Mouse (Mus musculus) midbrain, postnatal 0 days (tissue): Measurements from ENCODE around the gene Calcoco1. TPM values are rescaled to one million over a fixed set of nuclear protein-coding genes. Genes with fewer than 3 reads are reported as not detected.
A peak's percentile ranks its signal among the peaks of the same experiment; 100 is the strongest.

Experiments
- ATAC-seq: fragments of 200-750 bp; cut with Nextera tagmentation; 2 replicates; pipeline ENCODE4 v1.8.0; 2017; ENCODE audit warnings: moderate number of reproducible peaks, mild to moderate bottlenecking, moderate TSS enrichment, moderate library complexity; ENCODE audit not compliant: low FRiP score
- DNase-seq: peaks from one replicate; pipeline ENCODE4 v3.0.0-alpha.2; 2015; ENCODE audit warnings: low spot score
- H3K27ac ChIP-seq: fragments of 300-500 bp; sonication (generic); 2 replicates; pipeline ENCODE4 v1.5.1; 2014; ENCODE audit warnings: low read depth, mild to moderate bottlenecking, low read length, mixed read lengths
- H3K27me3 ChIP-seq: fragments of 300-500 bp; sonication (generic); 2 replicates; pipeline ENCODE4 v1.6.1; 2014; ENCODE audit warnings: low read length, control low read depth, mixed read lengths; ENCODE audit not compliant: insufficient read depth
- H3K36me3 ChIP-seq: fragments of 300-500 bp; sonication (generic); 2 replicates; pipeline ENCODE4 v1.6.1; 2014; ENCODE audit warnings: low read length, control low read depth, mixed read lengths; ENCODE audit not compliant: insufficient read depth
- H3K4me1 ChIP-seq: fragments of 300-500 bp; sonication (generic); 2 replicates; pipeline ENCODE4 v1.6.1; 2014; ENCODE audit warnings: mild to moderate bottlenecking, control low read depth, antibody characterized with exemption, low read length, mixed read lengths; ENCODE audit not compliant: insufficient read depth
- H3K4me2 ChIP-seq: fragments of 300-500 bp; sonication (generic); 2 replicates; pipeline ENCODE4 v1.6.1; 2014; ENCODE audit warnings: low read depth, mild to moderate bottlenecking, low read length, mixed read lengths; ENCODE audit not compliant: poor library complexity, severe bottlenecking
- H3K4me3 ChIP-seq: fragments of 300-500 bp; sonication (generic); 2 replicates; pipeline ENCODE4 v1.5.1; 2014; ENCODE audit warnings: low read depth, mild to moderate bottlenecking, low read length, moderate library complexity
- H3K9ac ChIP-seq: fragments of 300-500 bp; sonication (generic); replicated peaks from 2 replicates; pipeline ENCODE4 v1.6.1; 2014; ENCODE audit warnings: mild to moderate bottlenecking, low read length, moderate library complexity, mixed read lengths; ENCODE audit not compliant: poor library complexity, severe bottlenecking
- H3K9me3 ChIP-seq: fragments of 300-500 bp; sonication (generic); 2 replicates; pipeline ENCODE4 v1.6.1; 2016; ENCODE audit warnings: low read length, control low read depth
- CTCF ChIP-seq: IDR thresholded peaks from 2 replicates; pipeline ENCODE4 v1.5.1; 2016; ENCODE audit warnings: antibody characterized with exemption, mild to moderate bottlenecking
- WGBS: fragments of 180-500 bp; shearing (Covaris S2); extraction: QIAGEN DNeasy Blood & Tissue Kit; methylation state at CpG from one replicate; pipeline ENCODE4 v1.1.7; 2014; 5-methylcytosine and 5-hydroxymethylcytosine counted together
- polyA plus RNA-seq: library from polyadenylated mRNA; unstranded; fragments of >200 nt; fragmentation: Nextera tagmentation; extraction: Ambion mirVana; gene quantifications from 2 replicates; pipeline ENCODE4 v1.2.1, GENCODE M21; 2015
- total RNA-seq: library from RNA; depleted of rRNA; stranded (reverse); fragments of >200 nt; gene quantifications from 2 replicates; pipeline ENCODE4 v1.2.3, GENCODE M21; 2014

Gene Calcoco1
- total and polyA plus RNA-seq, 2 experiments from 2014 or later = 27.2 to 34.4 TPM

DNA sequence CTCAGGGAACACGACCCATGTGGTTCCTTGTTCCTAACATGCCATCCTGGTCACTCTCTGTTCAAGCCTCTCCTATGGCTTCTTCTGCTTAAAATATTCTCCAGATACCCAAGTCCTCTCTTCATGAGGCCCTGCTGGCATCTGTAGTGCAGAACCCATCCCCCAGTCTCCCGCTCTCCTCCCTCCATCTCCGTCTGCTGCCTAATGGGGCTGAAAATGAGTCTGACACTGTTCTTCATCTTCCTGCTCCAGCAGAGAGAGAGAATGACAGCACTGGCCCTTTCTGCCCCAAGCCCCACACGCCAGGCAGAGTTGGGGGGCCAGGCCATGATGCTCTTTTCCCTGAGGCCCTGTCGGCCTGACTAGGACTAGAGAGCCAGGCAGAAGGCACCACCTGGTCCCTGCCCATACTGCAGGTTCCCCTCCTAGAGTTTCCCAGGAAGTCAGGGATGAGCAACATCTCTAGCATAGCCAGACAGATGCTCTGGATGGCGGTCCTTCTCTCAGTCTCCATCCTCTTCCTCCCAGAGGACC, 14.2 kb downstream of the Calcoco1 start:
- Histone ChIP-seq H3K4me3 (no peak overlapping the region), H3K27me3 (no peaks in the 10 kb centered on the region), H3K9ac (no peak overlapping the region), H3K4me2 (no peak overlapping the region), H3K27ac (no peak overlapping the region), H3K9me3 (no peaks in the 10 kb centered on the region), H3K4me1 (peaks cover 6% of the 10 kb centered on the region; the same call in 1 of the 2 replicates), H3K36me3 (peaks cover 55% of the 10 kb centered on the region)
- DNase-seq = peak; percentile 35
- WGBS = 70% methylated on average over 6 of the region's 6 CpGs
- ATAC-seq = no peak
- TF ChIP-seq CTCF = no peak

DNA sequence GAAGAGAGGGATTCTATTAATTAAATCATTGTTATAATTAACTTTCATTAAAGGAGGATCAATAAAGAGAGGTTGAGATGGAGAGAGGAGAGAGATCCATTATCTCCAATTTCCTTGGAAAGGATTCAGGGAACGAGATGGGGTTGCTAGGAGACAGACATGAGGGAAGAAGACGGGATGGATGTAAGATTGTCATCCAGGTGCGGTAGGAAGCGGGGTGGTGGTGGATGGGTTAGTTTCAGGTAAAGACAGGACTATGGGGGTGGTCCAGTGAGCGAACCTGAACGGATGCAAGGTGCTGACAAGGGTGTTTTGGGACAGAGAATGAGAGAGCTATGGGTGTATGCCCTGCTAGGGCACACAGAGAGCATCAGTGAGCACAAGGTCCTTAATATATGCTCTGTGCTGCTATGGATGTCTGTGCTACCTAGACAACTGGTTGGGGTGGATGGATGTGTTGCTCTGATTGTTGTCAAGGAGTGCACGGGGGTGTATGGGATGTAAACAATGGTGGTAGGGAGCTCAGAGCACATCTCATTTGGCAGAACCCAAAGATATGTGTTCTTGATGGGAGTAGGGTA, 16.0 kb downstream of the Calcoco1 start:
- Histone ChIP-seq H3K9me3 (no peaks in the 10 kb centered on the region), H3K4me2 (no peak overlapping the region), H3K27ac (peak overlapping the region; percentile 67), H3K4me1 (peaks cover 6% of the 10 kb centered on the region; the same call in 1 of the 2 replicates), H3K27me3 (no peaks in the 10 kb centered on the region), H3K36me3 (peaks cover 40% of the 10 kb centered on the region), H3K9ac (no peak overlapping the region), H3K4me3 (no peak overlapping the region)
- DNase-seq (peak; percentile 16), ATAC-seq (no peak)
- no peak for TF ChIP-seq CTCF
- 56% methylated on average over 7 of the region's 7 CpGs for WGBS

DNA sequence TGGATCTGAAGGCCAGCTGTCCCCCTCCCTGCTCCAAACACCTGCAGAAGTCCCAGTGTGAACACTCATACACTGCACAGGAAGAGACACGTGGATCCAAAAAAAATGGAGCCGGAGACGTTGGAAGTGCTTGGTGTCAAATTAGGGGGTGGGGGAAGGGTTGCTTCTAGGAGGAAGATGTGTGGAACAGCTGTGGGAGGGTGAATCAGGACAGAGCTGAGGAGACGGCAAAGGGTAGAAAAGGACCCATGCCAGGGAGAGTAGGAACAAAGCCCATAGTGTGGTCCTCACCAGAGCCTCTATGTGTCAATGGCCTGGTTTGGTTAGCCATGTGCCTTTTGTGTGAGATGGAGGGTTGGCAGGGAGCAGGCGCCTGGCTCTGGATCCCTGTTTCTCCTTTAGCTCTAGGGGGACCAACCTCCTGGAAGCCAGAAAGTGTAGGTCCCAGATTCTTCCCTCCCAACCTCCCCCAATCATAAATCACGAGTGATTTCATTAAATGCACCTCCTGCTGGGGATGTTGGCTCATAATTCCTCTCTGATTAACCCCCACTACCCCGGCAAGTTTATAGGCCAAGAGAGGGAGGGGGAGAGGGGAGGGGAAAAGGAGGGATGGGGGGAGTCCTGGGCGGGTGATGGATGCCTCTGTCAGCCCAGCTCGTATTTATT, 16.6 kb downstream of the Calcoco1 start:
- DNase-seq = peak; percentile 52
- WGBS = 35% methylated on average over 9 of the region's 9 CpGs
- Histone ChIP-seq H3K9ac (no peak overlapping the region), H3K9me3 (no peaks in the 10 kb centered on the region), H3K4me1 (peaks cover 6% of the 10 kb centered on the region; the same call in 1 of the 2 replicates), H3K27ac (peak overlapping the region; percentile 67), H3K4me2 (no peak overlapping the region), H3K27me3 (no peaks in the 10 kb centered on the region), H3K36me3 (peaks cover 34% of the 10 kb centered on the region), H3K4me3 (no peak overlapping the region)
- ATAC-seq = peak; percentile 39
- 0 out of 2 replicates have a peak, but pooled peaks have one; percentile 22 for TF ChIP-seq CTCF

DNA sequence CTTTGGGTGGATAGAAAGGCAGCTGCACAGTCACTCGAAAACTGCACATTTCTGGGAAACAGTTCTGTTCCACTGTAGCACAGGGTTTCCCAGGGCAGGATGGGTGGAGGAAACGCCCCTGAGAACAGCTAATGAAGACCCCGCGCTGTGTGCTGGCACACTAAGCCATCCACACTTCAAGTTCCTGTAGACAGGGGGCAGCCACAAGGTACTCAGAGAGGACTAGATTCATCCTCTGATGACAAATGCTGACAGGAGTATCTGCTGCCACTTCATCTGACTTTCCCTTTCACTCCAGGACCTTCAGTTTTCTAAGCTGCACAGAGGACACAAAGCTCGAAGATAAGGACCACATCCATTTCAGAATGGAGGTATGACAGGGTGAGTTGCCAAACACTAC, 17.2 kb downstream of the Calcoco1 start:
- peaks cover 29% of the 10 kb centered on the region for H3K36me3 ChIP-seq
- H3K27me3 ChIP-seq = no peaks in the 10 kb centered on the region
- no peak overlapping the region for H3K4me2 ChIP-seq
- peaks cover 6% of the 10 kb centered on the region; the same call in 1 of the 2 replicates for H3K4me1 ChIP-seq
- peak overlapping the region; percentile 67; the same call in 1 of the 2 replicates for H3K27ac ChIP-seq
- ATAC-seq = peak; percentile 45; the same call in 1 of the 2 replicates
- H3K9me3 ChIP-seq = no peaks in the 10 kb centered on the region
- TF ChIP-seq CTCF = peak; percentile 50
- WGBS = 73% methylated on average over 5 of the region's 5 CpGs
- DNase-seq = no peak
- H3K4me3 ChIP-seq = no peak overlapping the region
- H3K9ac ChIP-seq = no peak overlapping the region

DNA sequence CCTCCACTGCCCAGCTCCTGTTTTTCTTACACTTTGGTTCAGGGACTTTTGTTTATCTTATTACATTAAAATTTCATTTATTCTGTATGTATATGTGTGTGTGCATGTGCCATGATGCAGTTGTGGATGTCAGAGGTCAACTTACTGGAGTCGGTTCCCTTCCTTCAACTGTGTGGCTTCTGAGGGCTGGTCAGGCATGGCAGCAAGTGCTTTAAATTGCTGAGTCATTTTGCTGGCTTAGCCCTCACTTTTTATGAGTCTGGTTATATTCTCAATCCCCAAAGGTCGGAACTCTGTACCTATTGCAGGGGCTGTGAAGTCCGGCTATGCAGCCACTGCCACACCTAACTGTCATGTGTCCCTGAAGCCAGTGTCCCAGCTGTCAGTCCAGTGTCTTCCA, 19.0 kb downstream of the Calcoco1 start:
- Histone ChIP-seq H3K9ac (no peak overlapping the region), H3K36me3 (peaks cover 10% of the 10 kb centered on the region), H3K4me3 (no peak overlapping the region), H3K27me3 (peaks cover 3% of the 10 kb centered on the region), H3K9me3 (no peaks in the 10 kb centered on the region), H3K27ac (no peak overlapping the region), H3K4me1 (peaks cover 6% of the 10 kb centered on the region; the same call in 1 of the 2 replicates), H3K4me2 (no peak overlapping the region)
- no peak for DNase-seq
- ATAC-seq = no peak
- WGBS = 94% methylated on average over 3 of the region's 3 CpGs
- TF ChIP-seq CTCF = no peak

DNA sequence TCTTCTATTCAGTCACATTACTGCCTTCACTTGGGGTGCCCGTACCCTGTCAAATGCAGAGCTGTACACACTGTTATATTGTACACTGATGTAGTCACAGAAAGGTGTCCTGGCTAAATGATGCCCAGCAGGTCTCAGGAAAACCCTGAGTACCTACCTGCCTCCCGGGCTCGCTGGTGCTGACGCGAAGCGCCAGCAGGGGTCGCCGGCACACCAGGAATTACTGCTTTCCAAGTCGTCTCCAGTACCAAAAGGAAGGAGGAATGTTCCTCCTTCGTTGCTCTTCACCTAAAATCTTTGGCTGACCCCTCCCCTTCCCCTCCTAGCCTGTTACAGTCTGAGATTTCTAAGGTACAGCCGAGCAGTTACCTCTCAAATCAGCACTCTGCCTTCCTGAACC, 23.8 kb downstream of the Calcoco1 start:
- WGBS = 3% methylated on average over 11 of the region's 11 CpGs
- H3K27me3 ChIP-seq = peaks cover 32% of the 10 kb centered on the region
- H3K9ac ChIP-seq = no peak overlapping the region
- no peaks in the 10 kb centered on the region for H3K36me3 ChIP-seq
- no peak overlapping the region for H3K27ac ChIP-seq
- H3K4me2 ChIP-seq = no peak overlapping the region
- 0 out of 2 replicates have a peak, but pooled peaks cover 4% of the 10 kb centered on the region for H3K4me1 ChIP-seq
- H3K9me3 ChIP-seq = no peaks in the 10 kb centered on the region
- H3K4me3 ChIP-seq = no peak overlapping the region
- peak; percentile 96 for TF ChIP-seq CTCF
- no peak for ATAC-seq
- peak; percentile 73 for DNase-seq
